Mouse (Mus musculus) midbrain, postnatal 0 days (tissue): Measurements from ENCODE around the gene Ubr1. TPM values are rescaled to one million over a fixed set of nuclear protein-coding genes. Genes with fewer than 3 reads are reported as not detected.

ENCODE experiments used
- ATAC-seq: fragments of 200-750 bp; cut with Nextera tagmentation; 2 replicates; pipeline ENCODE4 v1.8.0; 2017; ENCODE audit warnings: moderate number of reproducible peaks, mild to moderate bottlenecking, moderate TSS enrichment, moderate library complexity; ENCODE audit not compliant: low FRiP score
- DNase-seq: peaks from one replicate; pipeline ENCODE4 v3.0.0-alpha.2; 2015; ENCODE audit warnings: low spot score
- H3K27ac ChIP-seq: fragments of 300-500 bp; sonication (generic); 2 replicates; pipeline ENCODE4 v1.5.1; 2014; ENCODE audit warnings: low read depth, mild to moderate bottlenecking, low read length, mixed read lengths
- H3K27me3 ChIP-seq: fragments of 300-500 bp; sonication (generic); 2 replicates; pipeline ENCODE4 v1.6.1; 2014; ENCODE audit warnings: low read length, control low read depth, mixed read lengths; ENCODE audit not compliant: insufficient read depth
- H3K36me3 ChIP-seq: fragments of 300-500 bp; sonication (generic); 2 replicates; pipeline ENCODE4 v1.6.1; 2014; ENCODE audit warnings: low read length, control low read depth, mixed read lengths; ENCODE audit not compliant: insufficient read depth
- H3K4me1 ChIP-seq: fragments of 300-500 bp; sonication (generic); 2 replicates; pipeline ENCODE4 v1.6.1; 2014; ENCODE audit warnings: mild to moderate bottlenecking, control low read depth, antibody characterized with exemption, low read length, mixed read lengths; ENCODE audit not compliant: insufficient read depth
- H3K4me2 ChIP-seq: fragments of 300-500 bp; sonication (generic); 2 replicates; pipeline ENCODE4 v1.6.1; 2014; ENCODE audit warnings: low read depth, mild to moderate bottlenecking, low read length, mixed read lengths; ENCODE audit not compliant: poor library complexity, severe bottlenecking
- H3K4me3 ChIP-seq: fragments of 300-500 bp; sonication (generic); 2 replicates; pipeline ENCODE4 v1.5.1; 2014; ENCODE audit warnings: low read depth, mild to moderate bottlenecking, low read length, moderate library complexity
- H3K9ac ChIP-seq: fragments of 300-500 bp; sonication (generic); replicated peaks from 2 replicates; pipeline ENCODE4 v1.6.1; 2014; ENCODE audit warnings: mild to moderate bottlenecking, low read length, moderate library complexity, mixed read lengths; ENCODE audit not compliant: poor library complexity, severe bottlenecking
- H3K9me3 ChIP-seq: fragments of 300-500 bp; sonication (generic); 2 replicates; pipeline ENCODE4 v1.6.1; 2016; ENCODE audit warnings: low read length, control low read depth
- CTCF ChIP-seq: IDR thresholded peaks from 2 replicates; pipeline ENCODE4 v1.5.1; 2016; ENCODE audit warnings: antibody characterized with exemption, mild to moderate bottlenecking
- WGBS: fragments of 180-500 bp; shearing (Covaris S2); extraction: QIAGEN DNeasy Blood & Tissue Kit; methylation state at CpG from one replicate; pipeline ENCODE4 v1.1.7; 2014; 5-methylcytosine and 5-hydroxymethylcytosine counted together
- polyA plus RNA-seq: library from polyadenylated mRNA; unstranded; fragments of >200 nt; fragmentation: Nextera tagmentation; extraction: Ambion mirVana; gene quantifications from 2 replicates; pipeline ENCODE4 v1.2.1, GENCODE M21; 2015
- total RNA-seq: library from RNA; depleted of rRNA; stranded (reverse); fragments of >200 nt; gene quantifications from 2 replicates; pipeline ENCODE4 v1.2.3, GENCODE M21; 2014

The Ubr1 gene
- total and polyA plus RNA-seq, 2 experiments from 2014 or later = 28.0 to 34.0 TPM

DNA sequence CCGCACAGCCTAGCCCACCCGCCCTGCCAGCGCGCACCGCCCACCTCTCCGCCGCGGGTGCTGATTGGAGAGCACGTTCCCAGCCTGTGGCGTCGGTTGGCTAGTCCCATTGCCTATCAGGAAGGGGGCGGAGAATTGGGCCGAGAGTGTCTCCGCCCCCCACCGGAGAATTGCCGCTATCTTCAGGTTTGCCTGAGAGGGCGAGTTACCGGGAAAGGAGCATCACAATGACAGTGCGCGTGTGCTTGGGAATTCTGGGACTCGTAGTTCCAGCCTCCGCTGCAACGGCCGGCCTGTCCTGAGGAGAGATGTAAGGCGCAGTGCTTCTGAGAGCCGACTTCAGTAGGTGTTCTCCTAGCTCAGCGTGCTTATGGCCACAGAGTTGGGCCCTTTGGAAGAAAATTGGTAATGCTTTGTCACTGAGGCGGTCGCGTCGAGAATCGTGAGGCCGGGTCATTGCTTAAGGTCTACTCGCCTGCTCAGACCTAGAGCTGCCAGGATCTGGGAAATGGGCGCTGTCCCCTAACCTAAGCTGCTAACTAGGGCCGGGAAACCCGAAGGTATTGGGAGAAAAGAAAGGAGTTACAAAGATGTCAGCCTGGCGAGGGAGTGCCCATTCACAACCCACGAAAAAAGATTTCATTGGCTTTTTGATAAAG is 120.0 kb downstream of the Ubr1 start, which contains the start of gene Ttbk2:
Ttbk2 (minus strand) TSS at position 181 of the 659 bp plus-strand sequence.
- WGBS = under 1% methylated on average over 39 of the region's 39 CpGs
- Histone ChIP-seq H3K27ac (peak within 1 kb of the TSS; percentile 89), H3K36me3 (no peaks in the 10 kb centered on the region), H3K4me2 (peak within 1 kb of the TSS; percentile 62), H3K9me3 (no peaks in the 10 kb centered on the region), H3K9ac (peak within 1 kb of the TSS; percentile 86), H3K4me1 (no peaks in the 10 kb centered on the region), H3K4me3 (peak within 1 kb of the TSS; percentile 95), H3K27me3 (no peaks in the 10 kb centered on the region)
- DNase-seq = peak; percentile 99
- ATAC-seq = peak; percentile 100
- TF ChIP-seq CTCF = peak; percentile 64

DNA sequence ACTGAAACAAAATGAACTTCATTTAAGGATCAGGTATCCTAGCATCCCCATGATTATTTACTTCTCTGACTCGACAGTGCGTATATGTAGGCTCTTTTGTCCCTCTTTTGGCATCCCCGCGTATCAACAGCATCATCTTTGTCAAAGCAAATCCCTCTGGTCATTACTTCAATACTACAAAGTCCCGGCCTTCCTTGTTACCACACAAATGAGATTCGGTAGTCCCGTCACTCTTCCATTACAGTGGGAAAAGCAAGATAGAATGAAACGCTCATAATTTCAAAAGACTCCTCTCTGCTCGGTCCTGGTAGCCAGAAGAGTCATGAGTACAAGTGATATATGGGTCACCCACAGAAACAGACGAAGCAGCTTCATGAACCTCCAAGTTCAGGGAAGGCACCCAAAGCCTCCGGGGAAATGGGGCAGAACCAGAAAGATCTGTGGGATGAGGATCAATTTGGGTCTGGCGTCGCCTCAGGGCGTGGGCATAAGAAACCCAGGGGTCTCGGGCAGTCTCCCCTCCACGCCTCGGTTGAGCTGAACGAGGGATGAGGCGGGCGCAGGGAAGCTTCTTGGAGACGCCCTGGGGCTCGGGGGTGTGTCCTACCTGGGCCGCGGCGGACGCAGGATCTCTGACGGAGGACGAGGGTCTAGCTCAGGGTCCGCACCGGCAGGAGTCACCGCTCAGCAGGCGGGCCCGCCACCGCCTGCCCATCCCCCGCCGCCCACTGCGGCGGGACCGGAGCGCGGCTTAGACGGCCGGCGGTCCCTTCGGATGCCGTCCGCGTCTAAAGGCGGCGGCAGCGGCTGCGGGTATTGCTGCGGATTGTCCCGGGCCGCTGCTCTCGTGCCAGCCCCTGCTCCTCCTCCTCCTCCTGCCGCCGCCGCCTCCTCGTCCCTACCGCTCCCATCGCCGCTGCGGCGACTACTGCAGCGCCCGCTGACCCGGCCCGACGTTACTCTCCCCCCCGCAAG is 120.8 kb downstream of the Ubr1 start, which contains the start of gene Cdan1:
Cdan1 (minus strand) TSS at position 680 of the 975 bp plus-strand sequence.
- Histone ChIP-seq H3K27ac (peak within 1 kb of the TSS; percentile 89), H3K4me3 (peak within 1 kb of the TSS; percentile 95), H3K9ac (peak within 1 kb of the TSS; percentile 86), H3K27me3 (no peaks in the 10 kb centered on the region), H3K36me3 (no peaks in the 10 kb centered on the region), H3K9me3 (no peaks in the 10 kb centered on the region), H3K4me2 (peak within 1 kb of the TSS; percentile 62), H3K4me1 (no peaks in the 10 kb centered on the region)
- DNase-seq (peak; percentile 35), ATAC-seq (peak; percentile 71)
- TF ChIP-seq CTCF = no peak
- WGBS = under 1% methylated on average over 60 of the region's 71 CpGs

DNA sequence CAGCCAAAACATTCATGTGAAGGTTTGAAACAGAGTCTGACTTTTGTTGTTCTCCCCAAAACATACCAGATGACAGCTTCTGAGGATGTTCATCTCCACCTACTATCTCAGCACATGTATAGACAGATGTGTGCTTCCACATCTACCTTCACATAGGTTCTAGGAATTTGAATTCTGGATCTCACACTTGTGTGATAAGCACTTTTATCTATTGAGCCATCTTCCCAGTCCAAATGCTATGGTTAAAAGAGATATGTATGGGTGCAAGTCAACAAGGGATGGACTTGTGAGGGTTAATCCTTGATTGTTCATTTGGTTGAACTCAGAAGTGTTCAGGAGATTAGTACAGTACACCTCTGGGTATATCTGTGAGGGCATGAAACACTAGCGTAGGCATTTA is 125.2 kb downstream of the Ubr1 start:
- Histone ChIP-seq H3K4me3 (no peak overlapping the region), H3K36me3 (no peaks in the 10 kb centered on the region), H3K4me2 (no peak overlapping the region), H3K4me1 (no peaks in the 10 kb centered on the region), H3K9me3 (no peaks in the 10 kb centered on the region), H3K9ac (no peak overlapping the region), H3K27ac (no peak overlapping the region), H3K27me3 (no peaks in the 10 kb centered on the region)
- no peak for DNase-seq
- no peak for ATAC-seq
- 100% methylated on average over 1 of the region's 1 CpGs for WGBS
- no peak for TF ChIP-seq CTCF

DNA sequence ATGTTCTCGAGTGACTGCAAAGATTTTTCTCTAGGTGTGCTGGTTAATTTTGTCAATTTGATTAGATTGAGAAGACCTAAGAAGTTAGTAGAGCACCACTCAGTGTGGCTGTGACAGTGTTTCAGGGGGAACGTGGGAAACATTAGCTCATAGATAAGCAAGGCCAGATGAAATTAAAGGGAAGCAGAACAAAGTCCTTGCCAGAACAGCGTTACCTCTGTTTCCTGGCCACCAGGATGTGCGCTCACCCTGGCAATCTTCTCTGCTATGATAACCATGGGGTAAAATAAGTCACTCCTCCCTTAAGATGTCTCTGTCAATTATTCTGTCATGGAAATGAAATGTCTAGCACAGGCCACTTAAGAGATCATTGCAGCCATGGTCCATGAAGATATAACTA is 126.5 kb downstream of the Ubr1 start:
- TF ChIP-seq CTCF = no peak
- DNase-seq = no peak
- Histone ChIP-seq H3K4me1 (no peaks in the 10 kb centered on the region), H3K9me3 (no peaks in the 10 kb centered on the region), H3K4me3 (no peak overlapping the region), H3K36me3 (no peaks in the 10 kb centered on the region), H3K4me2 (no peak overlapping the region), H3K9ac (no peak overlapping the region), H3K27me3 (no peaks in the 10 kb centered on the region), H3K27ac (no peak overlapping the region)
- no peak for ATAC-seq
- 86% methylated on average over 4 of the region's 4 CpGs for WGBS

DNA sequence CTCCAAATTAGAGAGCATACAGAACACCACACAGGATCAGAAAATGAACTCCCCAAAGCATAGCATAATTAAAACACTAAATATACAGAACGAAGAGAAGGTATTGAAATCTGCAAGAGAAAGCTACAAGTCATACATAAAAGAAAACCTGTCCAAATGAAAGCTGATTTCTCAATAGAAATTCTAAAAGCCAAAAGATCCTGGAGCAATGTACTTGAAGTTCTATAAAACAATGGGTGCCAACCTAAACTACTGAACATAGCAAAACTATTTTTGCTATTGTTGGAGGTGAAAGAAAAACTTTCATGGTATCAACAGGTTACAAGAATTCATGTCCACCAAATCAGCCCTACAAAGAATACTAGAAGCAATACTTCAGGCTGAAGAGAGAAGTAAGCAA is 129.3 kb downstream of the Ubr1 start:
- no peak for DNase-seq
- Histone ChIP-seq H3K9ac (no peak overlapping the region), H3K4me3 (no peak overlapping the region), H3K27ac (no peak overlapping the region), H3K27me3 (no peaks in the 10 kb centered on the region), H3K4me2 (no peak overlapping the region), H3K36me3 (no peaks in the 10 kb centered on the region), H3K9me3 (no peaks in the 10 kb centered on the region), H3K4me1 (no peaks in the 10 kb centered on the region)
- no peak for ATAC-seq
- 83% methylated on average over 1 of the region's 1 CpGs for whole genome bisulfite sequencing
- no peak for TF ChIP-seq CTCF
